17 mouse cellular contexts compared by ENCODE assay signal in genomic region chr6:26441133-26441875, GRCm38 (mm10).
DNase-seq lines count a peak whose midpoint lies in the region; ATAC-seq lines count a peak whose summit lies in the region.
"Had no signal": no experiment of that assay in that cellular context is flagged by ENCODE, and none has a peak within 500 bp of the region (broad histone marks: within the 10 kb centered on the region; RNA-seq: fewer than 3 reads in every experiment).

No protein-coding gene starts in this region.

- peak; percentile 72; the same call in 1 of the 2 replicates for ATAC-seq in midbrain, embryonic 11.5 days (ENCODE audit: low FRiP score)
- peak; percentile 41; the same call in 1 of the 2 replicates for ATAC-seq in forebrain, embryonic 13.5 days
- peak; percentile 57 for ATAC-seq in midbrain, embryonic 12.5 days (ENCODE audit: low FRiP score, low read depth)
- ATAC-seq: intestine, embryonic 15.5 days had no signal

- no peaks in the 10 kb centered on the region for H3K4me1 ChIP-seq in midbrain, embryonic 11.5 days (ENCODE audit: control insufficient read depth, insufficient read depth, low read length)
- H3K4me1 ChIP-seq in midbrain, embryonic 10.5 days, result 0 out of 2 replicates have a peak, but pooled peaks cover 5% of the 10 kb centered on the region
- H3K4me1 ChIP-seq in forebrain, embryonic 13.5 days, result peaks cover 10% of the 10 kb centered on the region; the same call in 1 of the 2 replicates
- no peaks in the 10 kb centered on the region for H3K4me1 ChIP-seq in midbrain, embryonic 12.5 days
- H3K4me1 ChIP-seq: heart, embryonic 12.5 days; intestine, embryonic 15.5 days; kidney, embryonic 15.5 days had no signal

- 57% methylated on average over 7 of the region's 7 CpGs for WGBS in midbrain, embryonic 11.5 days
- 59% methylated on average over 7 of the region's 7 CpGs for WGBS in midbrain, embryonic 10.5 days
- WGBS in forebrain, embryonic 13.5 days, result 32% methylated on average over 7 of the region's 7 CpGs
- WGBS in midbrain, embryonic 12.5 days, result 42% methylated on average over 7 of the region's 7 CpGs

- no peak overlapping the region for H3K4me2 ChIP-seq in midbrain, embryonic 11.5 days
- H3K4me2 ChIP-seq in forebrain, embryonic 13.5 days, result no peak overlapping the region
- no peak overlapping the region for H3K4me2 ChIP-seq in midbrain, embryonic 12.5 days (replicated peaks)
- H3K4me2 ChIP-seq: heart, embryonic 12.5 days; intestine, embryonic 15.5 days; kidney, embryonic 15.5 days had no signal

- no peaks in the 10 kb centered on the region for H3K27me3 ChIP-seq in midbrain, embryonic 11.5 days (ENCODE audit: control insufficient read depth, insufficient read depth, low read length)
- H3K27me3 ChIP-seq in midbrain, embryonic 10.5 days (ENCODE audit: low read depth, poor library complexity, severe bottlenecking), result no peaks in the 10 kb centered on the region
- H3K27me3 ChIP-seq in forebrain, embryonic 13.5 days, result no peaks in the 10 kb centered on the region
- no peaks in the 10 kb centered on the region for H3K27me3 ChIP-seq in midbrain, embryonic 12.5 days
- H3K27me3 ChIP-seq: heart, embryonic 12.5 days; intestine, embryonic 15.5 days; kidney, embryonic 15.5 days had no signal

- intact Hi-C loops in heart, postnatal 14 days (cut with DNase I), result no loop called here

- H3K36me3 ChIP-seq in midbrain, embryonic 11.5 days (ENCODE audit: control insufficient read depth, insufficient read depth, low read length), result no peaks in the 10 kb centered on the region
- no peaks in the 10 kb centered on the region for H3K36me3 ChIP-seq in midbrain, embryonic 10.5 days
- H3K36me3 ChIP-seq in forebrain, embryonic 13.5 days (ENCODE audit: poor library complexity, severe bottlenecking), result no peaks in the 10 kb centered on the region
- no peaks in the 10 kb centered on the region for H3K36me3 ChIP-seq in midbrain, embryonic 12.5 days
- H3K36me3 ChIP-seq: heart, embryonic 12.5 days; intestine, embryonic 15.5 days; kidney, embryonic 15.5 days had no signal

- no peak overlapping the region for H3K9ac ChIP-seq in midbrain, embryonic 11.5 days (ENCODE audit: low read length)
- H3K9ac ChIP-seq in forebrain, embryonic 13.5 days, result no peak overlapping the region
- no peak overlapping the region for H3K9ac ChIP-seq in midbrain, embryonic 12.5 days (replicated peaks)
- H3K9ac ChIP-seq: heart, embryonic 12.5 days; intestine, embryonic 15.5 days; kidney, embryonic 15.5 days had no signal

- no peak overlapping the region for H3K4me3 ChIP-seq in midbrain, embryonic 11.5 days (ENCODE audit: low read depth, low read length)
- no peak overlapping the region for H3K4me3 ChIP-seq in midbrain, embryonic 10.5 days
- no peak overlapping the region for H3K4me3 ChIP-seq in forebrain, embryonic 13.5 days
- no peak overlapping the region for H3K4me3 ChIP-seq in midbrain, embryonic 12.5 days
- H3K4me3 ChIP-seq: erythroblast, embryonic 14.5 days; heart, embryonic 12.5 days; intestine, embryonic 15.5 days; kidney, embryonic 15.5 days had no signal

- no peaks in the 10 kb centered on the region for H3K9me3 ChIP-seq in midbrain, embryonic 11.5 days (ENCODE audit: control insufficient read depth, low read length)
- H3K9me3 ChIP-seq in midbrain, embryonic 10.5 days (replicated peaks), result no peaks in the 10 kb centered on the region
- no peaks in the 10 kb centered on the region for H3K9me3 ChIP-seq in forebrain, embryonic 13.5 days (replicated peaks)
- no peaks in the 10 kb centered on the region for H3K9me3 ChIP-seq in midbrain, embryonic 12.5 days
- H3K9me3 ChIP-seq: heart, embryonic 12.5 days; intestine, embryonic 15.5 days; kidney, embryonic 15.5 days had no signal

- no peak for DNase-seq in midbrain, embryonic 11.5 days (ENCODE audit: low spot score, missing footprints)
- DNase-seq in midbrain, embryonic 10.5 days (ENCODE audit: low spot score), result no peak
- peak; percentile 56 for DNase-seq in retina, postnatal 1 day
- DNase-seq in frontal cortex, postnatal 25 days (ENCODE audit: low spot score in 2 of 2), result no peak
- no peak for DNase-seq in heart, postnatal 14 days
- DNase-seq: cerebellum, adult 9-10 months; heart, postnatal 36 days; layer of hippocampus, postnatal 36 days; lung, adult 2 months; lung, postnatal 4 days; right cerebral cortex, adult 18-20 months had no signal

- H3K27ac ChIP-seq in midbrain, embryonic 11.5 days (ENCODE audit: low read depth, low read length), result no peak overlapping the region
- no peak overlapping the region for H3K27ac ChIP-seq in midbrain, embryonic 10.5 days (replicated peaks)
- H3K27ac ChIP-seq in forebrain, embryonic 13.5 days, result no peak overlapping the region
- H3K27ac ChIP-seq in midbrain, embryonic 12.5 days (replicated peaks), result no peak overlapping the region
- H3K27ac ChIP-seq: intestine, embryonic 15.5 days; kidney, embryonic 15.5 days had no signal
